Mouse (Mus musculus): ENCODE measurements around the gene BC034090. TPM values are rescaled to one million over a fixed set of nuclear protein-coding genes. Genes with fewer than 3 reads are reported as not detected.

Gene BC034090
- polyA plus RNA-seq, 1 experiment from 2014 or later: 0.33 TPM

DNA sequence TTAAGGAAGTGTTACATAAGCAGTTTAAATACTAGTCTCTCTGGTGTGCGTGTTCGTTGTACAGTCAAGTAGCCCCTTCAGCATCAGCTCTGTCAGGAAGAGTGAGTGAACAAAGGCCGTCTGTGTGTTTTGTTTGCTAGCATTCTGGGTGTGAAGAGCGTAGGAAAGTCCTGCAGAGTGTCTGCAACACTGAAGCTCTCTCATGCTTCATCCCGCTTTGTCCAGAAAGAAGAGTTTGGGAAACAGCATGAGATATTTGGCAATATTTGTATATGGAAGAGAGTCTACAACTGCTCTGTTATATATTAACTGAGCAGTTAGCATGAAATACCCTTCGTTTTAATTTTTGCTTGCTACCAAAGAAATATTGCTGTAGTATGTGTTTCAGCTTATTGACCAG lies 44.7 kb downstream of the BC034090 start:
- H3K9me3 ChIP-seq (replicated peaks; ENCODE audit: control insufficient read depth, low read length): no peaks in the 10 kb centered on the region

GRCm38 (mm10) chr1:155196691-155197090 lies 47.6 kb downstream of the BC034090 start:
- Histone ChIP-seq H3K4me3 (ENCODE audit: low read depth, low read length) (no peak overlapping the region), H3K9me3 (replicated peaks; ENCODE audit: control insufficient read depth, low read length) (no peaks in the 10 kb centered on the region), H3K4me1 (ENCODE audit: control insufficient read depth, low read depth, low read length) (peaks cover 5% of the 10 kb centered on the region), H3K4me2 (ENCODE audit: low read depth, low read length) (no peak overlapping the region), H3K9ac (ENCODE audit: low read depth, low read length) (no peak overlapping the region), H3K27me3 (ENCODE audit: control insufficient read depth, insufficient read depth, low read depth, low read length) (no peaks in the 10 kb centered on the region), H3K36me3 (ENCODE audit: control insufficient read depth, insufficient read depth) (no peaks in the 10 kb centered on the region; the same call in 1 of the 2 replicates), H3K27ac (ENCODE audit: low read length) (no peak overlapping the region)
- ATAC-seq (ENCODE audit: low read depth): no peak
- WGBS (ENCODE audit: insufficient replicate concordance): 76% methylated on average over 4 of the region's 4 CpGs

More for the DNA sequence above, 44.7 kb downstream of the BC034090 start:
- no peaks in the 10 kb centered on the region for H3K27me3 ChIP-seq (ENCODE audit: control insufficient read depth, insufficient read depth, low read depth, low read length)
- H3K9ac ChIP-seq (ENCODE audit: low read depth, low read length): no peak overlapping the region
- peak overlapping the region; percentile 31 for H3K27ac ChIP-seq (ENCODE audit: low read length)
- ATAC-seq (ENCODE audit: low read depth): peak; percentile 76
- no peak overlapping the region for H3K4me2 ChIP-seq (ENCODE audit: low read depth, low read length)
- peaks cover 5% of the 10 kb centered on the region for H3K4me1 ChIP-seq (ENCODE audit: control insufficient read depth, low read depth, low read length)
- 62% methylated on average over 6 of the region's 6 CpGs for WGBS (ENCODE audit: insufficient replicate concordance)
- no peak overlapping the region for H3K4me3 ChIP-seq (ENCODE audit: low read depth, low read length)
- no peaks in the 10 kb centered on the region for H3K36me3 ChIP-seq (ENCODE audit: control insufficient read depth, insufficient read depth)

GRCm38 (mm10) chr1:155192805-155193368 lies 51.4 kb downstream of the BC034090 start:
- no peak overlapping the region for H3K9ac ChIP-seq (ENCODE audit: low read depth, low read length)
- no peaks in the 10 kb centered on the region for H3K27me3 ChIP-seq (ENCODE audit: control insufficient read depth, insufficient read depth, low read depth, low read length)
- 74% methylated on average over 15 of the region's 15 CpGs for WGBS (ENCODE audit: insufficient replicate concordance)
- no peaks in the 10 kb centered on the region for H3K9me3 ChIP-seq (replicated peaks; ENCODE audit: control insufficient read depth, low read length)
- H3K4me3 ChIP-seq (ENCODE audit: low read depth, low read length): no peak overlapping the region
- no peak overlapping the region for H3K4me2 ChIP-seq (ENCODE audit: low read depth, low read length)
- no peak overlapping the region for H3K27ac ChIP-seq (ENCODE audit: low read length)
- no peaks in the 10 kb centered on the region; the same call in 1 of the 2 replicates for H3K36me3 ChIP-seq (ENCODE audit: control insufficient read depth, insufficient read depth)
- H3K4me1 ChIP-seq (ENCODE audit: control insufficient read depth, low read depth, low read length): no peaks in the 10 kb centered on the region
- ATAC-seq (ENCODE audit: low read depth): no peak

GRCm38 (mm10) chr1:155191671-155192070 lies 52.6 kb downstream of the BC034090 start:
- 67% methylated on average over 2 of the region's 2 CpGs for WGBS (ENCODE audit: insufficient replicate concordance)
- Histone ChIP-seq H3K27me3 (ENCODE audit: control insufficient read depth, insufficient read depth, low read depth, low read length) (no peaks in the 10 kb centered on the region), H3K4me2 (ENCODE audit: low read depth, low read length) (no peak overlapping the region), H3K36me3 (ENCODE audit: control insufficient read depth, insufficient read depth) (no peaks in the 10 kb centered on the region; the same call in 1 of the 2 replicates), H3K9me3 (replicated peaks; ENCODE audit: control insufficient read depth, low read length) (no peaks in the 10 kb centered on the region), H3K4me1 (ENCODE audit: control insufficient read depth, low read depth, low read length) (no peaks in the 10 kb centered on the region), H3K4me3 (ENCODE audit: low read depth, low read length) (no peak overlapping the region), H3K9ac (ENCODE audit: low read depth, low read length) (no peak overlapping the region), H3K27ac (ENCODE audit: low read length) (no peak overlapping the region)
- no peak for ATAC-seq (ENCODE audit: low read depth)

GRCm38 (mm10) chr1:155191219-155191618 lies 53.0 kb downstream of the BC034090 start:
- Histone ChIP-seq H3K36me3 (ENCODE audit: control insufficient read depth, insufficient read depth) (no peaks in the 10 kb centered on the region; the same call in 1 of the 2 replicates), H3K27ac (ENCODE audit: low read length) (no peak overlapping the region), H3K4me1 (ENCODE audit: control insufficient read depth, low read depth, low read length) (no peaks in the 10 kb centered on the region), H3K9ac (ENCODE audit: low read depth, low read length) (no peak overlapping the region), H3K4me3 (ENCODE audit: low read depth, low read length) (no peak overlapping the region), H3K4me2 (ENCODE audit: low read depth, low read length) (no peak overlapping the region), H3K9me3 (replicated peaks; ENCODE audit: control insufficient read depth, low read length) (no peaks in the 10 kb centered on the region), H3K27me3 (ENCODE audit: control insufficient read depth, insufficient read depth, low read depth, low read length) (no peaks in the 10 kb centered on the region)
- no peak for ATAC-seq (ENCODE audit: low read depth)
- WGBS (ENCODE audit: insufficient replicate concordance): 80% methylated on average over 8 of the region's 8 CpGs

DNA sequence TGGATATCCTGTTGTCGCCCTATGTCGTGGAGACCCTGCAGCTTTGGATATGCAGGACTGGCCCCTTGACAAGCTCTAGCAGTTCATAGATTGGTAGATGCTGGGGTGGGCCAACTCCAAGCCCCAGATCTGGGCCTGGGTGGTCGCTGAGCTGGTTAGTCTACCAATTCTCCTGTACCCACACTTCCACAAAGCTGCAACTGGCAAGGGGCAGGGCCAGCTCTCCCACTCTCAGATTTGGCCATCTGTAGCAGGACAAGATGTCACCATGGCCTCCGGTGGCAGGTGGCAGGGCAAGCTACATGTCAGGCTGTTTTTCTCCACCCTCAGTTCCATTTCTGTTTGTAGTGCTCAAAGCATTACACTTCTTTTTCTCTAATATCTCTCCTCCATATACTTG lies 55.6 kb downstream of the BC034090 start:
- Histone ChIP-seq H3K27me3 (ENCODE audit: control insufficient read depth, insufficient read depth, low read depth, low read length) (no peaks in the 10 kb centered on the region), H3K9me3 (replicated peaks; ENCODE audit: control insufficient read depth, low read length) (no peaks in the 10 kb centered on the region), H3K4me2 (ENCODE audit: low read depth, low read length) (no peak overlapping the region), H3K36me3 (ENCODE audit: control insufficient read depth, insufficient read depth) (no peaks in the 10 kb centered on the region; the same call in 1 of the 2 replicates), H3K4me1 (ENCODE audit: control insufficient read depth, low read depth, low read length) (no peaks in the 10 kb centered on the region), H3K9ac (ENCODE audit: low read depth, low read length) (no peak overlapping the region), H3K4me3 (ENCODE audit: low read depth, low read length) (no peak overlapping the region), H3K27ac (ENCODE audit: low read length) (no peak overlapping the region)
- no peak for ATAC-seq (ENCODE audit: low read depth)
- 69% methylated on average over 4 of the region's 4 CpGs for WGBS (ENCODE audit: insufficient replicate concordance)

- no peaks in the 10 kb centered on the region for H3K9me3 ChIP-seq (replicated peaks; ENCODE audit: control insufficient read depth, low read length)
- 76% methylated on average over 3 of the region's 3 CpGs for WGBS (ENCODE audit: insufficient replicate concordance)
Measured at GRCm38 (mm10) chr1:155184191-155184590, 60.1 kb downstream of the BC034090 start.

DNA sequence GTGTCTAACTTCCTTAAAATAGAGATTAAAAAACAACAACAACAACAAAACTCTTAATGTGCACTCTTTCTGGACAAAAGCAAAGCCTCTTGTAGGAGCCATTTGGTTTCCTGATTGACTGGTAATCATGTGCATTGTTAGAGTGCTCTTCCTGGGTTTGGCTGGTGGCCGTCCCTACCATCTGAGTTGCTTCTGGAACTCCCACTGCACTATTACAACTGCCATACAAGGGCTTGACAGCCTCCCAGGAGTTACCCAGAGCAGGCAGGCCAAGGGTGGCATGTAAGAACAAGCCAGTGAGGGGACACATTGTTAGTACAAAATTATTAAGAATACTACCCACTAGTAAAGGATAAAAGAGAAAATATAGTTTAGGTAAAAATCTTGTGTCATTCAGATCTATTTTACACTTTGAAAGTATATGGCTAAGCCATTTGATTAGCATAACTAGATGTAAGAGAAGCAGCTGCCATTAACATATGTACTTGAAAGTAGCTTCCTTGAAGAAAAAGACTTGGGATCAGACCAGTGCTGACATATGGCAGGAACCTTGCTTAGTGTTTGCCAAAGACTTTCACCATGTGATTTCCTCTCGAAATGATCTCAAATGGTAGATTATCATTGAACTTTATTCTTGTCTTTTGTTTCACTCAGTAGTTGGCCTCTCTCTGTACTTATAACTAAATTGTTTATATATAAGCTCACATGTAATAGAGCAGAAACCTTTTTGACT lies 65.9 kb downstream of the BC034090 start:
- Histone ChIP-seq H3K27ac (ENCODE audit: low read length) (no peak overlapping the region), H3K9ac (ENCODE audit: low read depth, low read length) (no peak overlapping the region), H3K4me2 (ENCODE audit: low read depth, low read length) (no peak overlapping the region), H3K27me3 (ENCODE audit: control insufficient read depth, insufficient read depth, low read depth, low read length) (no peaks in the 10 kb centered on the region), H3K4me3 (ENCODE audit: low read depth, low read length) (no peak overlapping the region), H3K9me3 (replicated peaks; ENCODE audit: control insufficient read depth, low read length) (no peaks in the 10 kb centered on the region), H3K36me3 (ENCODE audit: control insufficient read depth, insufficient read depth) (no peaks in the 10 kb centered on the region), H3K4me1 (ENCODE audit: control insufficient read depth, low read depth, low read length) (no peaks in the 10 kb centered on the region)
- WGBS (ENCODE audit: insufficient replicate concordance): 62% methylated on average over 2 of the region's 2 CpGs
- no peak for ATAC-seq (ENCODE audit: low read depth)

More at GRCm38 (mm10) chr1:155184191-155184590, 60.1 kb downstream of the BC034090 start:
- no peak for ATAC-seq (ENCODE audit: low read depth)
- Histone ChIP-seq H3K4me1 (ENCODE audit: control insufficient read depth, low read depth, low read length) (no peaks in the 10 kb centered on the region), H3K36me3 (ENCODE audit: control insufficient read depth, insufficient read depth) (no peaks in the 10 kb centered on the region; the same call in 1 of the 2 replicates), H3K27ac (ENCODE audit: low read length) (no peak overlapping the region), H3K9ac (ENCODE audit: low read depth, low read length) (no peak overlapping the region), H3K4me3 (ENCODE audit: low read depth, low read length) (no peak overlapping the region), H3K27me3 (ENCODE audit: control insufficient read depth, insufficient read depth, low read depth, low read length) (no peaks in the 10 kb centered on the region), H3K4me2 (ENCODE audit: low read depth, low read length) (no peak overlapping the region)

DNA sequence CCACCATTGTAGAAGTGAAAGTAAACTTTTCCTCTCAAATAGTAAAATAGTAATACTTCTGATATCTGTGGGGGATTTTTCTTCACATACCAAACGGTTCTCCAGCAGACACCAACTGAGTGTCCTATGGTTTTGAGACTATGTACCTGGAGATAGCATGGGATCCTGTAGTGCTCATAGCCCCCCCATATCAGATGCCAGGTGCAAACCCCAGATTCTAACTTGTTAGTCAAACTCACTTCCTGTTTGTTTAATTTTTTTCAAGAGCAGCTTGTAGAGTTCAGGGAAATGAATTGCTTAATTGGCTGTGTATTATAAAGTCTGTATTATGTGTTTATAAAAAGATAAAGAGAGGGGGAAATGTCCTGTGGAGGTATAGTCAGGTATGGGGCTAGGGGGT lies 69.8 kb downstream of the BC034090 start:
- 52% methylated on average over 1 of the region's 1 CpGs for WGBS (ENCODE audit: insufficient replicate concordance)
- Histone ChIP-seq H3K27ac (ENCODE audit: low read length) (no peak overlapping the region), H3K36me3 (ENCODE audit: control insufficient read depth, insufficient read depth) (no peaks in the 10 kb centered on the region), H3K4me2 (ENCODE audit: low read depth, low read length) (no peak overlapping the region), H3K27me3 (ENCODE audit: control insufficient read depth, insufficient read depth, low read depth, low read length) (no peaks in the 10 kb centered on the region), H3K9ac (ENCODE audit: low read depth, low read length) (no peak overlapping the region), H3K4me3 (ENCODE audit: low read depth, low read length) (no peak overlapping the region), H3K9me3 (replicated peaks; ENCODE audit: control insufficient read depth, low read length) (no peaks in the 10 kb centered on the region), H3K4me1 (ENCODE audit: control insufficient read depth, low read depth, low read length) (no peaks in the 10 kb centered on the region)
- ATAC-seq (ENCODE audit: low read depth): no peak

All from liver, embryonic 16.5 days (tissue).